Mouse (Mus musculus) C2C12 (cell line): ENCODE data around the gene E2f4.

Experiments
- CEBPB ChIP-seq: IDR thresholded peaks from one replicate; pipeline ENCODE4 v1.6.1; 2011; ENCODE audit warnings: low read depth, mild to moderate bottlenecking, control low read depth, moderate library complexity
- CTCF ChIP-seq: IDR thresholded peaks from one replicate; pipeline ENCODE4 v1.5.1; 2011; ENCODE audit not compliant: control insufficient read depth, insufficient read depth, insufficient read length
- FOSL1 ChIP-seq: IDR thresholded peaks from one replicate; pipeline ENCODE4 v1.8.0; 2011; ENCODE audit warnings: mild to moderate bottlenecking, low read length; ENCODE audit not compliant: poor library complexity, insufficient read depth, severe bottlenecking
- MAX ChIP-seq: IDR thresholded peaks from one replicate; pipeline ENCODE4 v1.6.1; 2011; ENCODE audit warnings: mild to moderate bottlenecking, control low read depth
- MYOD1 ChIP-seq: IDR thresholded peaks from one replicate; pipeline ENCODE4 v1.6.1; 2011; ENCODE audit warnings: low read depth; ENCODE audit not compliant: control insufficient read depth, insufficient read length
- MYOG ChIP-seq: IDR thresholded peaks from one replicate; pipeline ENCODE4 v1.6.1; 2011; ENCODE audit not compliant: control insufficient read depth, insufficient read length; ENCODE audit errors: extremely low read depth
- USF1 ChIP-seq: IDR thresholded peaks from one replicate; pipeline ENCODE4 v1.6.1; 2011; ENCODE audit warnings: low read depth, mild to moderate bottlenecking, control low read depth, moderate library complexity

DNA sequence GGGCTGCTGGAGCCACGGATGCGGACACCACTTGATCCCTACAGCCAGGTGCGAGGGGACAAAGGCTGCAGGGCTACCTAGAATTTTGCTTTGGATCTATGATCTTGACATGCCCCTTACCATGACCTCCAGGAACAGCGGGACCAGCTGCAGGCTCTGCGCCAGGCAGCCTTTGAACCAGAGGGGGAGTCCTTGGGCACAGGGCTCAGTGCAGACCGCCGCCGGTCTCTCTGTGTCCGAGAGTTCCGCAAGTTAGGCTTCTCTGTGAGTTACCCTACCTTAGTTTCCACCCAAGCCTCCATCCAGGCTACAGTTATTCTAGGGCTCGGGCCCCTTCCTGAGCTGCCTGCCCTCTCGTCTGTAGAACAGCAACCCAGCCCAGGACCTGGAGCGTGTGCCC is 10.2 kb downstream of the E2f4 start:
- TF ChIP-seq CTCF: no peak
- TF ChIP-seq USF1: no peak
- TF ChIP-seq MAX: no peak
- no peak for TF ChIP-seq MYOD1
- no peak for TF ChIP-seq CEBPB
- TF ChIP-seq FOSL1: no peak
- no peak for TF ChIP-seq MYOG
